Mouse (Mus musculus) heart, postnatal 0 days (tissue): Measurements from ENCODE around the gene Sla2. TPM values are rescaled to one million over a fixed set of nuclear protein-coding genes. Genes with fewer than 3 reads are reported as not detected.

Experiments used
- ATAC-seq: fragments of 200-750 bp; cut with Nextera tagmentation; 2 replicates; pipeline ENCODE4 v1.8.0; 2017; ENCODE audit warnings: low read depth, moderate number of reproducible peaks, moderate library complexity; ENCODE audit not compliant: insufficient read depth
- DNase-seq: peaks from one replicate; pipeline ENCODE4 v3.0.0-alpha.2; 2016; ENCODE audit warnings: low spot score
- H3K27ac ChIP-seq: fragments of 300-500 bp; sonication (generic); 2 replicates; pipeline ENCODE4 v1.5.1; 2014; ENCODE audit warnings: low read depth, mild to moderate bottlenecking
- H3K27me3 ChIP-seq: fragments of 300-500 bp; sonication (generic); 2 replicates; pipeline ENCODE4 v1.6.1; 2014; ENCODE audit warnings: low read length, mixed read lengths; ENCODE audit not compliant: control insufficient read depth, insufficient read depth
- H3K36me3 ChIP-seq: fragments of 300-500 bp; sonication (generic); replicated peaks from 2 replicates; pipeline ENCODE4 v1.6.1; 2014; ENCODE audit warnings: low read length, mixed read lengths; ENCODE audit not compliant: control insufficient read depth, insufficient read depth
- H3K4me1 ChIP-seq: fragments of 300-500 bp; sonication (generic); 2 replicates; pipeline ENCODE4 v1.6.1; 2014; ENCODE audit warnings: antibody characterized with exemption; ENCODE audit not compliant: control insufficient read depth, insufficient read depth
- H3K4me2 ChIP-seq: fragments of 300-500 bp; sonication (generic); 2 replicates; pipeline ENCODE4 v1.6.1; 2014; ENCODE audit warnings: low read depth, mild to moderate bottlenecking, low read length, moderate library complexity
- H3K4me3 ChIP-seq: fragments of 300-500 bp; sonication (generic); 2 replicates; pipeline ENCODE4 v1.5.1; 2014; ENCODE audit warnings: low read depth, low read length
- H3K9ac ChIP-seq: fragments of 300-500 bp; sonication (generic); replicated peaks from 2 replicates; pipeline ENCODE4 v1.6.1; 2014; ENCODE audit warnings: low read depth, low read length, mixed read lengths
- H3K9me3 ChIP-seq: fragments of 300-500 bp; sonication (generic); replicated peaks from 2 replicates; pipeline ENCODE4 v1.6.1; 2016; ENCODE audit warnings: low read length; ENCODE audit not compliant: control insufficient read depth
- CTCF ChIP-seq: IDR thresholded peaks from 2 replicates; pipeline ENCODE4 v1.5.1; 2016; ENCODE audit warnings: antibody characterized with exemption, control low read depth, low read depth
- EP300 ChIP-seq: IDR thresholded peaks from 2 replicates; pipeline ENCODE4 v1.6.1; 2016; ENCODE audit warnings: antibody characterized with exemption, low read depth
- WGBS: fragments of 180-500 bp; shearing (Covaris S2); extraction: QIAGEN DNeasy Blood & Tissue Kit; methylation state at CpG from one replicate; pipeline ENCODE4 v1.1.7; 2014; 5-methylcytosine and 5-hydroxymethylcytosine counted together
- polyA plus RNA-seq: library from polyadenylated mRNA; unstranded; fragments of >200 nt; fragmentation: Nextera tagmentation; extraction: Ambion mirVana; gene quantifications from 2 replicates; pipeline ENCODE4 v1.2.1, GENCODE M21; 2015
- total RNA-seq: library from RNA; depleted of rRNA; stranded (reverse); fragments of >200 nt; gene quantifications from 2 replicates; pipeline ENCODE4 v1.2.3, GENCODE M21; 2014; ENCODE audit warnings: low replicate concordance

The Sla2 gene
- total and polyA plus RNA-seq, 2 experiments from 2014 or later = 0.14 TPM; not detected in 1

GRCm38 (mm10) chr2:156873629-156874028 is 13.4 kb downstream of the Sla2 start:
- no peak overlapping the region for H3K4me2 ChIP-seq
- no peak overlapping the region for H3K9ac ChIP-seq
- H3K9me3 ChIP-seq = no peaks in the 10 kb centered on the region
- 26% methylated on average over 5 of the region's 5 CpGs for WGBS
- peaks cover 54% of the 10 kb centered on the region for H3K36me3 ChIP-seq
- ATAC-seq = no peak; the same call in 1 of the 2 replicates
- H3K4me1 ChIP-seq = 0 out of 2 replicates have a peak, but pooled peaks cover 6% of the 10 kb centered on the region
- DNase-seq = peak; percentile 51
- no peak overlapping the region for H3K4me3 ChIP-seq
- no peak overlapping the region for H3K27ac ChIP-seq
- TF ChIP-seq CTCF (peak; percentile 83), EP300 (no peak)
- H3K27me3 ChIP-seq = no peaks in the 10 kb centered on the region

GRCm38 (mm10) chr2:156870519-156870918 is 16.5 kb downstream of the Sla2 start:
- no peak for DNase-seq
- Histone ChIP-seq H3K27ac (no peak overlapping the region), H3K9ac (no peak overlapping the region), H3K27me3 (no peaks in the 10 kb centered on the region), H3K4me2 (no peak overlapping the region), H3K4me1 (0 out of 2 replicates have a peak, but pooled peaks cover 6% of the 10 kb centered on the region), H3K36me3 (peaks cover 79% of the 10 kb centered on the region), H3K4me3 (no peak overlapping the region), H3K9me3 (no peaks in the 10 kb centered on the region)
- ATAC-seq = no peak
- WGBS = 17% methylated on average over 6 of the region's 6 CpGs
- TF ChIP-seq CTCF (no peak), EP300 (no peak)

GRCm38 (mm10) chr2:156869554-156869953 is 17.4 kb downstream of the Sla2 start:
- TF ChIP-seq CTCF = no peak
- TF ChIP-seq EP300 = no peak
- Histone ChIP-seq H3K27ac (no peak overlapping the region), H3K4me2 (no peak overlapping the region), H3K27me3 (no peaks in the 10 kb centered on the region), H3K9ac (no peak overlapping the region), H3K4me1 (0 out of 2 replicates have a peak, but pooled peaks cover 6% of the 10 kb centered on the region), H3K9me3 (no peaks in the 10 kb centered on the region), H3K36me3 (peaks cover 82% of the 10 kb centered on the region), H3K4me3 (no peak overlapping the region)
- ATAC-seq (no peak), DNase-seq (no peak)
- 86% methylated on average over 7 of the region's 7 CpGs for WGBS

- H3K4me2 ChIP-seq = no peak overlapping the region
- no peaks in the 10 kb centered on the region for H3K9me3 ChIP-seq
- H3K36me3 ChIP-seq = peaks cover 76% of the 10 kb centered on the region
- no peak for DNase-seq
- H3K4me3 ChIP-seq = no peak overlapping the region
- H3K4me1 ChIP-seq = peaks cover 11% of the 10 kb centered on the region
- no peak overlapping the region for H3K27ac ChIP-seq
- ATAC-seq = no peak
- no peaks in the 10 kb centered on the region for H3K27me3 ChIP-seq
- TF ChIP-seq CTCF = no peak
- no peak for TF ChIP-seq EP300
- no peak overlapping the region for H3K9ac ChIP-seq
- 68% methylated on average over 8 of the region's 8 CpGs for WGBS
These were observed 18.0 kb downstream of the Sla2 start for GRCm38 (mm10) chr2:156868994-156869393.

GRCm38 (mm10) chr2:156864481-156864880 is 22.5 kb downstream of the Sla2 start:
- peak overlapping the region; percentile 97; the same call in 1 of the 2 replicates for H3K9ac ChIP-seq
- peaks cover 13% of the 10 kb centered on the region for H3K4me1 ChIP-seq
- peak overlapping the region; percentile 95; the same call in 1 of the 2 replicates for H3K27ac ChIP-seq
- H3K36me3 ChIP-seq = peaks cover 37% of the 10 kb centered on the region
- WGBS = 73% methylated on average over 3 of the region's 3 CpGs
- H3K4me3 ChIP-seq = peak overlapping the region; percentile 92
- no peaks in the 10 kb centered on the region for H3K27me3 ChIP-seq
- DNase-seq = no peak
- ATAC-seq = no peak
- H3K9me3 ChIP-seq = no peaks in the 10 kb centered on the region
- H3K4me2 ChIP-seq = peak overlapping the region; percentile 91
- TF ChIP-seq CTCF (no peak), EP300 (no peak)
